Mouse (Mus musculus) frontal cortex, postnatal 14 days (tissue): ENCODE results near the gene Eml6.
A peak's percentile ranks its signal among the peaks of the same experiment; 100 is the strongest.

ENCODE experiments used
- DNase-seq, 2 experiments: peaks; one replicate each; pipeline ENCODE4 v3.0.0; 2022; ENCODE audit warnings: low spot score in 2 of 2

Gene Eml6

GRCm38 (mm10) chr11:29749468-29749829 is 276.4 kb downstream of the Eml6 start:
- no peak for DNase-seq

- DNase-seq: no peak
Observed at GRCm38 (mm10) chr11:29748750-29749467, 276.9 kb downstream of the Eml6 start.

- DNase-seq: no peak
Observed at GRCm38 (mm10) chr11:29747881-29748280, 278.0 kb downstream of the Eml6 start.

- no peak for DNase-seq
Observed at GRCm38 (mm10) chr11:29747365-29747764, 278.5 kb downstream of the Eml6 start.

GRCm38 (mm10) chr11:29746203-29746602 is 279.6 kb downstream of the Eml6 start:
- no peak for DNase-seq

- DNase-seq: no peak
Observed at GRCm38 (mm10) chr11:29745513-29745912, 280.3 kb downstream of the Eml6 start.

GRCm38 (mm10) chr11:29744760-29745430 is 280.9 kb downstream of the Eml6 start:
- DNase-seq: no peak

- no peak for DNase-seq
Observed at GRCm38 (mm10) chr11:29739752-29740151, 286.1 kb downstream of the Eml6 start.

GRCm38 (mm10) chr11:29727901-29728300 is 297.9 kb downstream of the Eml6 start:
- no peak for DNase-seq

GRCm38 (mm10) chr11:29725610-29726009 is 300.2 kb downstream of the Eml6 start:
- DNase-seq: no peak

GRCm38 (mm10) chr11:29725167-29725566 is 300.7 kb downstream of the Eml6 start:
- no peak for DNase-seq

- no peak for DNase-seq
Observed at GRCm38 (mm10) chr11:29724213-29724612, 301.6 kb downstream of the Eml6 start.

- DNase-seq: no peak
Observed at GRCm38 (mm10) chr11:29719597-29719996, 306.2 kb downstream of the Eml6 start.

- DNase-seq: peak in 1 of 2 experiments; percentile 18
Observed at GRCm38 (mm10) chr11:29718541-29718940, 307.3 kb downstream of the Eml6 start.

GRCm38 (mm10) chr11:29715499-29715898 is 310.3 kb downstream of the Eml6 start:
- DNase-seq: no peak

GRCm38 (mm10) chr11:29714789-29715188 is 311.0 kb downstream of the Eml6 start:
- DNase-seq: no peak

GRCm38 (mm10) chr11:29714114-29714513 is 311.7 kb downstream of the Eml6 start:
- no peak for DNase-seq

- DNase-seq: no peak
Observed at GRCm38 (mm10) chr11:29709512-29709911, 316.3 kb downstream of the Eml6 start.

- no peak for DNase-seq
Observed at GRCm38 (mm10) chr11:29706845-29707244, 319.0 kb downstream of the Eml6 start.

- no peak for DNase-seq
Observed at GRCm38 (mm10) chr11:29705263-29705662, 320.6 kb downstream of the Eml6 start.

- DNase-seq: no peak
Observed at GRCm38 (mm10) chr11:29702721-29703120, 323.1 kb downstream of the Eml6 start.

- no peak for DNase-seq
Observed at GRCm38 (mm10) chr11:29694754-29695153, 331.1 kb downstream of the Eml6 start.
